Mouse (Mus musculus) liver, postnatal 0 days (tissue): ENCODE data around the gene Rtn3.

ENCODE experiments used
- CTCF ChIP-seq: sonication (generic); IDR thresholded peaks from 2 replicates; pipeline ENCODE4 v1.5.1; 2016; ENCODE audit warnings: antibody characterized with exemption, low read depth
- EP300 ChIP-seq: IDR thresholded peaks from 2 replicates; pipeline ENCODE4 v1.6.1; 2016; ENCODE audit warnings: antibody characterized with exemption, low read depth, mild to moderate bottlenecking

DNA sequence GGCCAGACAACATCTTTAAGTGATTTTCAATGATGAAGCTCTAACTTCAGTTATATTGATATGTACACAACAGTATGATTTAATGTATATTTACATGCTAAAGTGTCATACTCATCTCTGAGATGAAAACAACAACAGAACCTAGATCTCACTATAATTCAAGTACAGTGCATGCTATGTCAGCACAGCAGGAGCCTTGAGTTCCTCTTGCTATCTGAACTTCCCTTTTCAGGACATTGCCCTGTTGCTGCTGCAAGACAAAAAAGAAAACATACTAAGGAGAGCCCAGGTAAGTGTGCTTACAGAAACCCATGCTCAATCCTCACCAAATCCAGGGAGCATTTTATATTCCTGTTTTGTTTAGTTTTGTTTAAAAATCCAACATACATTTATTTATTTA lies 44.8 kb downstream of the Rtn3 start:
- TF ChIP-seq CTCF (no peak), EP300 (no peak)
